Mouse (Mus musculus) C2C12 (cell line): Measurements from ENCODE around the gene Sigmar1. TPM values are rescaled to one million over a fixed set of nuclear protein-coding genes. Genes with fewer than 3 reads are reported as not detected.
A peak's percentile ranks its signal among the peaks of the same experiment; 100 is the strongest.

Source experiments
- H3K27me3 ChIP-seq: one replicate; pipeline ENCODE4 v1.6.1; 2011; ENCODE audit not compliant: control insufficient read depth, insufficient read depth, insufficient read length
- H3K36me3 ChIP-seq: one replicate; pipeline ENCODE4 v1.6.1; 2011; ENCODE audit not compliant: control insufficient read depth, insufficient read depth
- H3K4me3 ChIP-seq: one replicate; pipeline ENCODE4 v1.5.1; 2011; ENCODE audit warnings: mild to moderate bottlenecking, control low read depth; ENCODE audit not compliant: poor library complexity, insufficient read depth, severe bottlenecking
- H3K79me2 ChIP-seq: one replicate; pipeline ENCODE4 v1.6.1; 2011; ENCODE audit not compliant: control insufficient read depth, insufficient read depth
- H3K79me3 ChIP-seq: one replicate; pipeline ENCODE4 v1.6.1; 2011; ENCODE audit warnings: low read depth, control low read depth
- H3ac ChIP-seq: one replicate; pipeline ENCODE3; 2011; ENCODE audit warnings: low read depth; ENCODE audit not compliant: control insufficient read depth, insufficient read length
- CEBPB ChIP-seq: IDR thresholded peaks from one replicate; pipeline ENCODE4 v1.6.1; 2011; ENCODE audit warnings: low read depth, mild to moderate bottlenecking, control low read depth, moderate library complexity
- CTCF ChIP-seq: IDR thresholded peaks from one replicate; pipeline ENCODE4 v1.5.1; 2011; ENCODE audit not compliant: control insufficient read depth, insufficient read depth, insufficient read length
- FOSL1 ChIP-seq: IDR thresholded peaks from one replicate; pipeline ENCODE4 v1.8.0; 2011; ENCODE audit warnings: mild to moderate bottlenecking, low read length; ENCODE audit not compliant: poor library complexity, insufficient read depth, severe bottlenecking
- MAX ChIP-seq: IDR thresholded peaks from one replicate; pipeline ENCODE4 v1.6.1; 2011; ENCODE audit warnings: mild to moderate bottlenecking, control low read depth
- MYOD1 ChIP-seq: IDR thresholded peaks from one replicate; pipeline ENCODE4 v1.6.1; 2011; ENCODE audit warnings: low read depth; ENCODE audit not compliant: control insufficient read depth, insufficient read length
- MYOG ChIP-seq: IDR thresholded peaks from one replicate; pipeline ENCODE4 v1.6.1; 2011; ENCODE audit not compliant: control insufficient read depth, insufficient read length; ENCODE audit errors: extremely low read depth
- USF1 ChIP-seq: IDR thresholded peaks from one replicate; pipeline ENCODE4 v1.6.1; 2011; ENCODE audit warnings: low read depth, mild to moderate bottlenecking, control low read depth, moderate library complexity
- polyA plus RNA-seq: library from polyadenylated mRNA; unstranded; fragments of >200 nt; fragmentation: generic; extraction: Trizol; gene quantifications from one replicate; pipeline ENCODE4 v1.2.1, GENCODE M21; 2012; ENCODE audit warnings: missing spikeins

The Sigmar1 gene
- polyA plus RNA-seq, 1 experiment = 113 TPM

- Histone ChIP-seq H3K79me2 (peaks cover 20% of the 10 kb centered on the region), H3K4me3 (no peak overlapping the region)
Measured at GRCm38 (mm10) chr4:41716834-41717233, 39.1 kb downstream of the Sigmar1 start.

GRCm38 (mm10) chr4:41715596-41715995, 40.4 kb downstream of the Sigmar1 start:
- Histone ChIP-seq H3ac (no peak overlapping the region), H3K79me3 (peaks cover 14% of the 10 kb centered on the region), H3K36me3 (peaks cover 20% of the 10 kb centered on the region), H3K4me3 (no peak overlapping the region), H3K27me3 (no peaks in the 10 kb centered on the region), H3K79me2 (peaks cover 15% of the 10 kb centered on the region)
- no peak for TF ChIP-seq CEBPB
- TF ChIP-seq CTCF = peak; percentile 16

More at GRCm38 (mm10) chr4:41716834-41717233, 39.1 kb downstream of the Sigmar1 start:
- H3K79me3 ChIP-seq = peaks cover 14% of the 10 kb centered on the region
- H3ac ChIP-seq = no peak overlapping the region
- TF ChIP-seq CTCF (no peak), MAX (no peak)
- peaks cover 20% of the 10 kb centered on the region for H3K36me3 ChIP-seq
- no peaks in the 10 kb centered on the region for H3K27me3 ChIP-seq

GRCm38 (mm10) chr4:41715082-41715481, 40.9 kb downstream of the Sigmar1 start:
- H3K27me3 ChIP-seq = no peaks in the 10 kb centered on the region
- TF ChIP-seq CEBPB (no peak), MYOG (no peak), MAX (no peak), CTCF (no peak), USF1 (no peak), FOSL1 (no peak), MYOD1 (no peak)
- H3K4me3 ChIP-seq = no peak overlapping the region
- H3K79me3 ChIP-seq = peaks cover 14% of the 10 kb centered on the region
- H3K79me2 ChIP-seq = peaks cover 15% of the 10 kb centered on the region
- peaks cover 20% of the 10 kb centered on the region for H3K36me3 ChIP-seq
- H3ac ChIP-seq = no peak overlapping the region

GRCm38 (mm10) chr4:41714276-41714675, 41.7 kb downstream of the Sigmar1 start:
- no peaks in the 10 kb centered on the region for H3K27me3 ChIP-seq
- TF ChIP-seq USF1 (no peak), FOSL1 (no peak), CTCF (peak; percentile 77), MAX (peak; percentile 24)
- peaks cover 14% of the 10 kb centered on the region for H3K79me3 ChIP-seq
- no peak overlapping the region for H3ac ChIP-seq
- H3K79me2 ChIP-seq = peaks cover 15% of the 10 kb centered on the region
- peaks cover 15% of the 10 kb centered on the region for H3K36me3 ChIP-seq
- H3K4me3 ChIP-seq = no peak overlapping the region

- TF ChIP-seq USF1 (no peak), FOSL1 (no peak), MYOG (no peak), CTCF (no peak), MYOD1 (no peak), CEBPB (no peak), MAX (no peak)
- Histone ChIP-seq H3K79me3 (peaks cover 14% of the 10 kb centered on the region), H3K79me2 (peaks cover 15% of the 10 kb centered on the region), H3K36me3 (peaks cover 10% of the 10 kb centered on the region), H3K4me3 (peak within 1 kb of the TSS; percentile 80), H3K27me3 (no peaks in the 10 kb centered on the region), H3ac (peak within 1 kb of the TSS; percentile 77)
Measured at GRCm38 (mm10) chr4:41713197-41714067, 42.5 kb downstream of the Sigmar1 start, which contains the start of gene Rpp25l. TSS of gene Rpp25l (minus strand) at chr4:41713534.

- Histone ChIP-seq H3K4me3 (peak overlapping the region; percentile 80), H3K27me3 (no peaks in the 10 kb centered on the region), H3K36me3 (peaks cover 6% of the 10 kb centered on the region), H3K79me3 (peaks cover 14% of the 10 kb centered on the region), H3K79me2 (peaks cover 15% of the 10 kb centered on the region), H3ac (peak overlapping the region; percentile 77)
- no peak for TF ChIP-seq MAX
- no peak for TF ChIP-seq CEBPB
- TF ChIP-seq MYOD1 = no peak
- TF ChIP-seq CTCF = no peak
- no peak for TF ChIP-seq USF1
Measured at GRCm38 (mm10) chr4:41712421-41713196, 43.3 kb downstream of the Sigmar1 start.
